Mouse (Mus musculus) limb, embryonic 11.5 days (tissue): ENCODE data around the gene Wfdc12. TPM values are rescaled to one million over a fixed set of nuclear protein-coding genes. Genes with fewer than 3 reads are reported as not detected.

Experiments
- ATAC-seq: fragments of 200-750 bp; cut with Nextera tagmentation; 2 replicates; pipeline ENCODE4 v1.8.0; 2017; ENCODE audit warnings: low read depth; ENCODE audit not compliant: insufficient number of reproducible peaks, low FRiP score, low TSS enrichment
- DNase-seq: peaks from one replicate; pipeline ENCODE4 v3.0.0-alpha.2; 2015; ENCODE audit warnings: low spot score
- H3K27ac ChIP-seq: fragments of 300-500 bp; sonication (generic); replicated peaks from 2 replicates; pipeline ENCODE4 v1.5.1; 2014; ENCODE audit warnings: low read depth, mild to moderate bottlenecking, low read length
- H3K27me3 ChIP-seq: fragments of 300-500 bp; sonication (generic); 2 replicates; pipeline ENCODE4 v1.6.1; 2014; ENCODE audit warnings: mild to moderate bottlenecking, low read length, mixed read lengths; ENCODE audit not compliant: control insufficient read depth, insufficient read depth
- H3K36me3 ChIP-seq: fragments of 300-500 bp; sonication (generic); 2 replicates; pipeline ENCODE4 v1.6.1; 2014; ENCODE audit warnings: mild to moderate bottlenecking, low read length, moderate library complexity, mixed read lengths; ENCODE audit not compliant: control insufficient read depth, insufficient read depth
- H3K4me1 ChIP-seq: fragments of 300-500 bp; sonication (generic); 2 replicates; pipeline ENCODE4 v1.6.1; 2014; ENCODE audit warnings: low read length, mixed read lengths; ENCODE audit not compliant: control insufficient read depth, insufficient read depth
- H3K4me2 ChIP-seq: fragments of 300-500 bp; sonication (generic); 2 replicates; pipeline ENCODE4 v1.6.1; 2014; ENCODE audit warnings: low read depth, mild to moderate bottlenecking, moderate library complexity; ENCODE audit not compliant: severe bottlenecking
- H3K4me3 ChIP-seq: fragments of 300-500 bp; sonication (generic); 2 replicates; pipeline ENCODE4 v1.5.1; 2014; ENCODE audit warnings: low read depth, low read length
- H3K9ac ChIP-seq: fragments of 300-500 bp; sonication (generic); 2 replicates; pipeline ENCODE4 v1.6.1; 2014; ENCODE audit warnings: mild to moderate bottlenecking, low read length
- H3K9me3 ChIP-seq: fragments of 300-500 bp; sonication (generic); 2 replicates; pipeline ENCODE4 v1.6.1; 2016; ENCODE audit warnings: low read length; ENCODE audit not compliant: control insufficient read depth
- WGBS: fragments of 180-500 bp; shearing (Covaris S2); extraction: QIAGEN DNeasy Blood & Tissue Kit; methylation state at CpG from one replicate; pipeline ENCODE4 v1.1.7; 2014; 5-methylcytosine and 5-hydroxymethylcytosine counted together
- polyA plus RNA-seq: library from polyadenylated mRNA; unstranded; fragments of >200 nt; fragmentation: Nextera tagmentation; extraction: Ambion mirVana; gene quantifications from 2 replicates; pipeline ENCODE4 v1.2.1, GENCODE M21; 2014

Gene Wfdc12
- polyA plus RNA-seq, 1 experiment from 2014 or later, result not detected

- WGBS, result 93% methylated on average over 10 of the region's 10 CpGs
- Histone ChIP-seq H3K4me1 (peaks cover 13% of the 10 kb centered on the region), H3K4me3 (no peak overlapping the region), H3K9ac (no peak overlapping the region), H3K9me3 (no peaks in the 10 kb centered on the region), H3K4me2 (no peak overlapping the region), H3K36me3 (no peaks in the 10 kb centered on the region; the same call in 1 of the 2 replicates), H3K27me3 (no peaks in the 10 kb centered on the region), H3K27ac (no peak overlapping the region)
- ATAC-seq (no peak), DNase-seq (no peak)
Measured at GRCm38 (mm10) chr2:164154007-164154406, 36.4 kb downstream of the Wfdc12 start.

GRCm38 (mm10) chr2:164152341-164152740, 38.1 kb downstream of the Wfdc12 start:
- Histone ChIP-seq H3K9ac (no peak overlapping the region), H3K27ac (no peak overlapping the region), H3K4me2 (no peak overlapping the region), H3K4me3 (no peak overlapping the region), H3K9me3 (no peaks in the 10 kb centered on the region), H3K36me3 (no peaks in the 10 kb centered on the region; the same call in 1 of the 2 replicates), H3K4me1 (peaks cover 13% of the 10 kb centered on the region), H3K27me3 (no peaks in the 10 kb centered on the region)
- ATAC-seq (no peak), DNase-seq (no peak)
- 88% methylated on average over 11 of the region's 11 CpGs for WGBS

- Histone ChIP-seq H3K36me3 (no peaks in the 10 kb centered on the region; the same call in 1 of the 2 replicates), H3K9ac (no peak overlapping the region), H3K9me3 (no peaks in the 10 kb centered on the region), H3K27me3 (no peaks in the 10 kb centered on the region), H3K4me3 (no peak overlapping the region), H3K27ac (peak overlapping the region; percentile 87), H3K4me2 (0 out of 2 replicates have a peak overlapping the region, but pooled peaks have one; percentile 4), H3K4me1 (peaks cover 13% of the 10 kb centered on the region)
- ATAC-seq (peak; percentile 88), DNase-seq (peak; percentile 71)
- WGBS, result 29% methylated on average over 14 of the region's 14 CpGs
Measured at GRCm38 (mm10) chr2:164150086-164150760, 40.2 kb downstream of the Wfdc12 start.

GRCm38 (mm10) chr2:164146556-164146955, 43.9 kb downstream of the Wfdc12 start:
- H3K4me2 ChIP-seq, result no peak overlapping the region
- H3K4me3 ChIP-seq, result no peak overlapping the region
- H3K27ac ChIP-seq, result no peak overlapping the region
- ATAC-seq (no peak), DNase-seq (no peak)
- H3K9me3 ChIP-seq, result no peaks in the 10 kb centered on the region
- peaks cover 13% of the 10 kb centered on the region for H3K4me1 ChIP-seq
- H3K9ac ChIP-seq, result no peak overlapping the region
- no peaks in the 10 kb centered on the region for H3K36me3 ChIP-seq
- no peaks in the 10 kb centered on the region for H3K27me3 ChIP-seq
- WGBS, result 95% methylated on average over 12 of the region's 12 CpGs

- H3K4me2 ChIP-seq, result no peak overlapping the region
- H3K4me1 ChIP-seq, result peaks cover under 1% of the 10 kb centered on the region; the same call in 1 of the 2 replicates
- ATAC-seq (no peak), DNase-seq (no peak)
- H3K27ac ChIP-seq, result no peak overlapping the region
- H3K9me3 ChIP-seq, result no peaks in the 10 kb centered on the region
- H3K36me3 ChIP-seq, result no peaks in the 10 kb centered on the region
- 87% methylated on average over 10 of the region's 10 CpGs for WGBS
- no peak overlapping the region for H3K4me3 ChIP-seq
- H3K9ac ChIP-seq, result no peak overlapping the region
- no peaks in the 10 kb centered on the region for H3K27me3 ChIP-seq
Measured at GRCm38 (mm10) chr2:164144541-164144940, 45.9 kb downstream of the Wfdc12 start.

GRCm38 (mm10) chr2:164144025-164144424, 46.4 kb downstream of the Wfdc12 start:
- Histone ChIP-seq H3K27me3 (no peaks in the 10 kb centered on the region), H3K9me3 (no peaks in the 10 kb centered on the region), H3K4me3 (no peak overlapping the region), H3K27ac (no peak overlapping the region), H3K36me3 (no peaks in the 10 kb centered on the region), H3K4me1 (no peaks in the 10 kb centered on the region; the same call in 1 of the 2 replicates), H3K9ac (no peak overlapping the region), H3K4me2 (no peak overlapping the region)
- 89% methylated on average over 6 of the region's 6 CpGs for WGBS
- no peak for DNase-seq
- no peak for ATAC-seq

GRCm38 (mm10) chr2:164142021-164142420, 48.4 kb downstream of the Wfdc12 start:
- no peak for DNase-seq

More at GRCm38 (mm10) chr2:164142021-164142420, 48.4 kb downstream of the Wfdc12 start:
- H3K9me3 ChIP-seq, result no peaks in the 10 kb centered on the region
- no peak overlapping the region for H3K9ac ChIP-seq
- H3K36me3 ChIP-seq, result no peaks in the 10 kb centered on the region
- 79% methylated on average over 10 of the region's 10 CpGs for WGBS
- H3K4me1 ChIP-seq, result peaks cover 5% of the 10 kb centered on the region; the same call in 1 of the 2 replicates
- H3K4me2 ChIP-seq, result no peak overlapping the region
- no peak overlapping the region for H3K4me3 ChIP-seq
- H3K27me3 ChIP-seq, result no peaks in the 10 kb centered on the region
- H3K27ac ChIP-seq, result peak overlapping the region; percentile 60; the same call in 1 of the 2 replicates
- ATAC-seq, result no peak
